ENCODE assay signal across 12 mouse cellular contexts in genomic region chr4:131191106-131191880, GRCm38 (mm10).
A peak's percentile ranks its signal among the peaks of the same experiment; 100 is the strongest.
DNase-seq lines count a peak whose midpoint lies in the region; ATAC-seq lines count a peak whose summit lies in the region.
"Had no signal": no experiment of that assay in that cellular context is flagged by ENCODE, and none has a peak within 500 bp of the region (broad histone marks: within the 10 kb centered on the region; RNA-seq: fewer than 3 reads in every experiment).

No protein-coding gene starts in this region.

- no peak overlapping the region for H3K27ac ChIP-seq in hindbrain, embryonic 15.5 days (replicated peaks)
- H3K27ac ChIP-seq in hindbrain, embryonic 10.5 days = no peak overlapping the region
- no peak overlapping the region for H3K27ac ChIP-seq in heart, embryonic 13.5 days (replicated peaks)
- H3K27ac ChIP-seq: limb, embryonic 10.5 days had no signal

- no peaks in the 10 kb centered on the region for H3K27me3 ChIP-seq in hindbrain, embryonic 15.5 days
- no peaks in the 10 kb centered on the region for H3K27me3 ChIP-seq in hindbrain, embryonic 10.5 days (ENCODE audit: insufficient read depth, poor library complexity, severe bottlenecking)
- peaks cover 8% of the 10 kb centered on the region; the same call in 1 of the 2 replicates for H3K27me3 ChIP-seq in heart, embryonic 13.5 days (replicated peaks)

- no peak for DNase-seq in hindbrain, embryonic 10.5 days (ENCODE audit: low spot score)
- peak; percentile 84 for DNase-seq in adrenal gland, adult 2 months
- peak; percentile 75 to 82 for DNase-seq in cerebellum, adult 18-20 months
- no peak for DNase-seq in gastrocnemius, postnatal 25 days
- no peak for DNase-seq in spleen, postnatal 36 days (ENCODE audit: low spot score in 2 of 2)
- DNase-seq in frontal cortex, postnatal 14 days (ENCODE audit: low spot score in 2 of 2) = no peak
- DNase-seq: lung, embryonic 14.5 days had no signal

- H3K4me3 ChIP-seq in hindbrain, embryonic 15.5 days = no peak overlapping the region
- no peak overlapping the region for H3K4me3 ChIP-seq in hindbrain, embryonic 10.5 days
- no peak overlapping the region for H3K4me3 ChIP-seq in heart, embryonic 13.5 days
- H3K4me3 ChIP-seq: limb, embryonic 10.5 days had no signal

- no peak overlapping the region for H3K9ac ChIP-seq in hindbrain, embryonic 15.5 days
- no peak overlapping the region for H3K9ac ChIP-seq in heart, embryonic 13.5 days
- H3K9ac ChIP-seq: lung, embryonic 14.5 days had no signal

- no peaks in the 10 kb centered on the region for H3K36me3 ChIP-seq in hindbrain, embryonic 15.5 days
- H3K36me3 ChIP-seq in hindbrain, embryonic 10.5 days = no peaks in the 10 kb centered on the region
- H3K36me3 ChIP-seq in heart, embryonic 13.5 days = no peaks in the 10 kb centered on the region
- H3K36me3 ChIP-seq: limb, embryonic 10.5 days had no signal

- H3K9me3 ChIP-seq in hindbrain, embryonic 15.5 days = no peaks in the 10 kb centered on the region
- H3K9me3 ChIP-seq in hindbrain, embryonic 10.5 days = no peaks in the 10 kb centered on the region
- 0 out of 2 replicates have a peak, but pooled peaks cover 3% of the 10 kb centered on the region for H3K9me3 ChIP-seq in heart, embryonic 13.5 days
- H3K9me3 ChIP-seq: limb, embryonic 10.5 days had no signal

- WGBS in hindbrain, embryonic 15.5 days = 47% methylated on average over 13 of the region's 13 CpGs
- 79% methylated on average over 13 of the region's 13 CpGs for WGBS in hindbrain, embryonic 10.5 days
- 34% methylated on average over 13 of the region's 13 CpGs for WGBS in heart, embryonic 13.5 days

- peaks cover 6% of the 10 kb centered on the region for H3K4me1 ChIP-seq in hindbrain, embryonic 15.5 days (replicated peaks)
- peaks cover 9% of the 10 kb centered on the region; the same call in 1 of the 2 replicates for H3K4me1 ChIP-seq in hindbrain, embryonic 10.5 days (replicated peaks)
- H3K4me1 ChIP-seq in heart, embryonic 13.5 days = peaks cover 9% of the 10 kb centered on the region

- H3K4me2 ChIP-seq in hindbrain, embryonic 15.5 days = no peak overlapping the region
- H3K4me2 ChIP-seq in heart, embryonic 13.5 days = peak overlapping the region; percentile 45
- H3K4me2 ChIP-seq: lung, embryonic 14.5 days had no signal

- ATAC-seq in hindbrain, embryonic 15.5 days (ENCODE audit: low FRiP score, low read depth) = peak; percentile 66
- ATAC-seq in heart, embryonic 13.5 days (ENCODE audit: extremely low read depth, insufficient number of reproducible peaks, low FRiP score, low TSS enrichment) = no peak
- ATAC-seq: CD4-positive, CD25-positive, alpha-beta regulatory T cell, adult 4 months; intestine, embryonic 16.5 days had no signal

Comparison
In these comparisons a context has a peak if more than half of its experiments do, and no peak if none do; other contexts are left out.
1. DNase-seq: peak in adrenal gland, adult 2 months (single experiment) and cerebellum, adult 18-20 months (2 of 2); none in hindbrain, embryonic 10.5 days (single experiment), gastrocnemius, postnatal 25 days (single experiment), spleen, postnatal 36 days (0 of 2) and frontal cortex, postnatal 14 days (0 of 2).